Mouse (Mus musculus) cerebellum, adult 11-12 months (tissue): ENCODE results near the gene Ltbp3.

Source experiments
- DNase-seq: peaks from one replicate; pipeline ENCODE4 v3.0.0; 2022

Gene Ltbp3

DNA sequence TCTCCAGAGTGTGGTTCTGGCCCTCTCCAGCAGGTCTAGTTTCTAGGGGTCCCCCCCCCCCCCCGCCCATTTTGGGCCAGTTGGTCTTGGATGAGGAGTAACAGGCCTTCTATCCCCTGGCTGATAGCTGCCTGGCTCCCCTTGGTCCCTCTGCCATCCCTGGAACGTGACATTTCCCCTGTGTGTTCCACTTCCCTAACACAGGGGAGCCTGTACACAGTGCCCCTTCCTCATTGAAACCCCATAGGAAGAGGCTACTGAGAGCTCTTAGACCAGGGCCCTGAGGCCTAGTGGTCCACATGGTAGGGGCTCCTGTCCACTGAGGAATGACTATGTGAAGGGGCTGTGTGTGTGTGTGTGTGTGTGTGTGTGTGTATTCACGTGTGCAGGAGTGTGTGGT is 67.0 kb downstream of the Ltbp3 start:
- DNase-seq, result no peak
